Mouse (Mus musculus): ENCODE measurements around the gene Cmss1.
A peak's percentile ranks its signal among the peaks of the same experiment; 100 is the strongest.

The Cmss1 gene

DNA sequence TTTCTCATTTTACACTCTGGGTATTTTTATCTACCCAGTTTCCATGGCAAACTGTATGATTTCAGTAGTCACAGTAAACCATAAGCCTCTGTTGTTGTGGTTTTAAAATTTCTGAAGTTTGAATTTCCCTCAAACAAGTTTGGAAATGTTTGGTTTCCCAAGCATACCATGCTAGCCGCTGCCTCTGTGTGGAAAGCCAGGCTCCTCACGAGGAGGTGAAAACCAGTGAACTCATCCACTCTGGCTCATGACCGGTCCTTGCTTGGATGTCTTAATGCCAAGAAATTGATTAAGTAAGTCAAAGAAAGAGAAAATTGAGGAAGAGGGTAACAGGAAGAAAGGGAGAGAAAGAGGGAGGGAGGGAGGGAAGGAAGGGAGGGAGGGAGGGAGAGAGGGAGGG, 48.4 kb downstream of the Cmss1 start:
- DNase-seq (ENCODE audit: low spot score in 2 of 2), result no peak

DNA sequence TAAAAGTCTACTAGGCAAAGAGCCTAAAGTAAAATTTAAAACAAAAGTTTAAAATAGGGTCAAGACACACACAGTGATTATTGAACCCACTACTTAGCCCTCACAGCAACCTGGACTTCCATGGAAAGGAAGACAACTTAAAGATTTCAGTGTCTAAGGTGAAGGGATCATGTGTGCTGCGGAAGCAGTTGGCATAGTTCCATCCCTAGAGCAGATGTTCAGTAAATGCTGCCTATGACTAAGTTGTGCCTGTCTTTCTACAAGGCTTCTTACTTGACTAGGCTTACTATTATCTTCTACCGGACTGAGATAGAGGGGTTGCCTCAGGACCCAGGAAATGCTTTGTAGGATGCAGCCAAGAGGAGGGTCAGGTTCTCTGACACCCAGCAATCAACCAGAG, 50.4 kb downstream of the Cmss1 start:
- DNase-seq (ENCODE audit: low spot score in 2 of 2), result no peak

DNA sequence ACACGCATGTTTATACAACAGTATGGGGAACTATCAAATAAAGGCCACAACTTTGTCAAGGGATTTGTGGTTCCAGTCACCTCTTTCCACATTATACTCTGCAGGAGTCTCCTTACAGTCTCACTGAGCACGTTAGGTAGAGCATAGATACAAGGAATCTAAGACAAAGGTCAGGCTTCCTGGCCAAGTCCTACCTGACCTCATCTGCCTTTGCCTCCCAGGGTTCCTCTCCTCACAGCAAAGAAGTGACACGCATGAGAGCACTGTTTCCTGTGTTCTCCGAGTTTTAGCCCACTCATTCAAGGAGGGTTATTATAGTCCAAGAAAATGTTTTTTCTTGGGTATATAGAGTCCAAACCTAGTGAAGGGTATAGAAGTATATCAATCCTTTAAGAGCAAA, 51.0 kb downstream of the Cmss1 start:
- no peak for DNase-seq (ENCODE audit: low spot score in 2 of 2)

DNA sequence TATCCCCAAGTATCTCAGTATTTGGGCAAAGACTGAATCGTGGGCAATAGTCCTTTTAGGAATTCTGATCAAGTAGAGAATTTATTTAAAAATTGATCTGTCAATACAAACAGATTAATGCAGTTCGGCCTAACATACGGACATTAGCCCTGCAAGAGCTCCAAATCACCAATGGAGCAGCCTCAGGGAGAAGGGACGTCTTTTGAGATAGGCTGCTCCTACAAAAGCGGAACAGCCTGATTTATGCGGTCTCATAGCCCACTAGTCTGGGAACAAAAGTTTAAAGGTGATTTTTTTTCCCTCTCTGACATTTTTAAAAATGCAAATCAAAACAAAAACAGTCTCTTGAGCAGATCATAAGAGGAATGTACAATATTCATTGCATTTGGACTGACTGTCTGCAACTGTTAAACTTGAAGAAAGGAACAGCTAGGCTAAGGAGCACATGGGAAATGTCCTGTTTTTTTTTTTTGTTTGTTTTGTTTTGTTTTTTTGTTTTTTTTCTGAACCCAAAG, 51.7 kb downstream of the Cmss1 start:
- DNase-seq (ENCODE audit: low spot score in 2 of 2), result no peak

DNA sequence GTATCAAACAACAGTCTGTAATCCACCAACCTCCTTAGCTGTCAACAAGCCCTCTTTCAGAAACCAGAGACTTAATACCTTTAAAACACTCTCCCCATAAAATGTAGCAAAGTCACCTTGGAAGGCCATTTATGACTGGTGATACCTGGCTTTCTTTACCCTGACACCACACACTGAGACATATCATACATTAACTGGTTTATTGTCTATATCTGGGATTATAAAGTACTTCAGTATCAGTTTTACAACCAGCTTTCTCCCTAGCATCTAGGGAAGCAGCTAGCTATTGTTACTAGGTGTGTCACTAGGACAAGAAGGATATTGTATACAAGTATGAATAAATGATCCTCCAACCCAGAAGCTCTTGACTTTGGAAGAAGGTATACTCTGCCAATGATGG, 53.4 kb downstream of the Cmss1 start:
- DNase-seq (ENCODE audit: low spot score in 2 of 2), result no peak

DNA sequence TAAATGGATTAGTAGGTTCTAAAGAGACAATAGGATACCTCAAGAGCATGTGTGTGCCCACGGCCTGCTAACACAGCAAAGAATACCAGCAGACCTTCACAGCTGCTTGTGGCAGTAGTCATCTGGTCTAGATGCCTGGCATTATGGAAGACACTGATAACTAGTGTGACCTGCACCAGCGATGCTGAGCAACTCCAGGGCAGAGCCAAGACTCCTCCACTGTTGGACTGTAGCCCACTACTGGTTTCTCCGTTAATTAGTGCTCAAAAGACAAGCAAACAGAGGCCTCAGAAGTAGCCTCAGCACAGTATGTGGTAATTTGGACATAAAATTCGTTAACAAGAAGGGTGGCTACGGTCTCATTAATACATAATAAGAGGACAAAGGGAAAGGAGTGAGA, 54.0 kb downstream of the Cmss1 start:
- no peak for DNase-seq (ENCODE audit: low spot score in 2 of 2)

DNA sequence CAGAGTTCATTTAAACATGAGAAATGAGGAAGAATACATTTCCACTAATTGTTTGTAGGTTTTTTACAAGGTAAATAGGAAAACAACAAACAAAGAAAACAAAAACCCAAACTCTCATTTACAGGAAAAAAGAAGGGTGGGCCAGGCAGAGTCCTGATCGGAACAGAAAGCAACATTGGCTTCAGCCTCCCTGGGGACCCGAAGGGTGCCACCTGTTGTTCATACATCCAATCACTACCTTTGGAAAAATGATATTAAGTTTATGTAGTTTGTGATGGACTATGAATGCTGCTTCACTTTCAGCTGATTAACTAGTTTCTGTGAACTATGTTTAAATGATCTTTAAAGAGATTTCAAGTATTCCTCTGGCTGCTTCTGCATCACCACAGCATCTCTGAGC, 55.0 kb downstream of the Cmss1 start:
- no peak for DNase-seq (ENCODE audit: low spot score in 2 of 2)

DNA sequence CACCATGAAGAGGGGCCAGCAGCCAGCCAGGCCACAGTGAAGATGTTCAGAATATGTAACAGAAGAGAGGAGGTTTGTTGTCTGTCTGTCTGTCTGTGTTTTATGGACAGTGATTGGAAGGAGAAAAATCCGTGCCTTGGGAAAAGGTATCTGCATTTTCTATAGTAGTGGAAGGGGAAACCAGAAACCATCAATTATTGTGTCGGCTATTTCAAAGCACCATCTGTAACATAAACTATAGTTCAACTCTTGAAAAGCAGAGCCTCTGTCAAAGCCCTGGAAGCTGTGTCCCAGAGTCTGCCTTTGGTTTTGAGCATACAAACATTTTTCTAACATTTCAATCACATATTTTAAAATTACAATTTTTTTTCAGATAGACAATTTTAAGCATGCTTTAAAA, 55.8 kb downstream of the Cmss1 start:
- DNase-seq (ENCODE audit: low spot score in 2 of 2), result no peak

DNA sequence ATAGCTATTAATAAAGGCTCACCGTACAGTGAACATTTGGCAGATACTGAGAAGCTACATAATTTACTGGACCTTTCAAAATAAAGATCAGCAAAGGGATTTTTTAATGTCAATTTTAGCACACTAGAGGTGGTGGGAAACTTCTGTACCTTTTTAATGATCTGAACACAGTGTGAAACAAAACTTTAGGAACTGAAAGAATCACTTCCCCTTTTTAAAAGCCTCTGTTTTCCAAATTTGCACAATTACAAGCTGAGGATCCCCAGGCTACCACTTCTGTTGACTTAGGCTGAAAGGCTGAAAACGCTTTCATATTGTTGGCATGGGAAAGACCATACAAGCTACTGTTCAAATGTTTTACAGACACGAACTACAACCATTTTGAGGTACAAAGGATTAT, 56.6 kb downstream of the Cmss1 start:
- DNase-seq (ENCODE audit: low spot score in 2 of 2), result no peak

DNA sequence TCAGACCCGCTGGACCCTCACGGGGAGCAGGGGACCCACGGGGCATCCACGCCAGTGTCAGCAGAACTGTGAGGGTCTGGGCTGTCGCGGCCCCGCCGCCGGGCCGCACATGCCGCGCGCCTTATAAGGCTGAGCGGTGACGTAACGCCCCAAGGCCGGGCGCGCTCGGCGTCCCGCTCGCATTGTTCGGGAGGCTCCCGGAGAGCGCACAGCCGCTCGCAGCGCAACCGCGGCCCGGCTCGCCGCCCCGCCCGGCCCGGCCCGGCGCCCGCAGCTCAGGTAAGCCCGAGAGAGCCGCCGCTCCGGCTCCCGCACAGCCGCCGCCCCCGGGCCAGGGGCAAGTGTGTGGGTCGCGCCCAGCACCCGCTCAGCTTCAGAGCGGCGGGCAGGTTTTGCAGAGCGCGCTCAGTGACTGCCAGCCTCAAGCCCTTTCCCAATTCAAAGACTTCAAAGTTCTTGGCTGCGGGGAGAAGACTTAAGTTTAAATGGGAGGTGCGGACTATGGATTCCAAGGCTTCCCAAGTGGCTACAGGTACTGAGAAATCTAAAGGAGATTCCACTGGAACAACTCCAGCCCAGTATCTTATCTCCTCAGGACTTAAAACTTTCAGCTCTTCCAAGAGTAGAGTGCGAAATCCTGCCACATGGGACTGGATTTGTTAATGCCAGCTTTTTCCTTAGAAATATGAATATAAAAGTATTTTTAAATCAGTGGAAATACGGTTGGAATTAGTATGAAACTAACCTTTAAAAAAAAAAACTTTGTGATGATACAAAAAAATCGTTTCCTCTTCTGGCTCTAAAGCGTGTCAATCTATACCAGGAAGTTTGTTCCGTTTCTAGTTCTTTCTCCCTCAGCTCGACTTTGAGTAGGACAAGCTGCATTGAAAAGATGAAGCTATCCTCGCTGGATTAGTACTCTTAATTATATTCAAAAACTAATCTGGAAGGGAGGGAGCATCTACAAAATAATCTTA, 57.3 kb downstream of the Cmss1 start:
- DNase-seq (ENCODE audit: low spot score in 2 of 2), result peak; percentile 37 to 40

DNA sequence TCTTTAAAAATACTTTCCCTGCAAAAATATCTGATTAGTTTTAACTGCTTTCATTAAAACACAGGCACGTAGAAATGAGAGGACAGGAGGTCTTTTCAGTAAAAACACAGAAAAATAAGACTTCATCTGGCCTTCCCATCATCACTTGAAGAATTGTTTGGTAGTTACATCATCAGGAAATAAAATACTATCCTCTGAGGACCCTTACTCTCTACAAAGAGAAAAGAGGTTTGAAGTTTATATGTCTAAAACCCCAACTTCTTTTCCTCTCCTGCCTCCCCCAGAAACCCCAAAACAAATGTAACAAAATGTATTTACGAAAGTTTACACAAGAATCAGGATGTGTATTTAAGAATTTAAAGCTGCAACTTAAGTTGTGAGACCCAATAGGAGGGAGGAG, 58.1 kb downstream of the Cmss1 start:
- DNase-seq (ENCODE audit: low spot score in 2 of 2), result no peak

DNA sequence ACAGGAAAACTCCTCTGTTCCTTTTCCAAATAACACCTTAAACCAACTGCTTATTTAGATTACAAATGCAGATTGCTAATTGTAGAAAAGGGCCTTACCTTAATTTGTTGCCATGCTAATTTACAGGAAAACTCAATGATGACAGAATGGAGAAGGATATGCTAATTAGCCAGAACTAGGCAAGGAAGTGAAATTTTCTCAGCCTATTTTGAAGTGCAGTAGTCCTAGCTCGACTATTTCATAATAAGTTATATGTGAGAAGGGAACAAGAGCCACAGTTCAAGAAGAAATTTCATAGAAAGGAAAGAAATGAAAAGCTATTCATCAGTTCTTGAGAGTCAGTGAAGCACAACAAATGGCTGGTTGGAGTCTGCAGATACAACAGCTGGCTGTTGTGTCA, 60.3 kb downstream of the Cmss1 start:
- no peak for DNase-seq (ENCODE audit: low spot score in 2 of 2)

DNA sequence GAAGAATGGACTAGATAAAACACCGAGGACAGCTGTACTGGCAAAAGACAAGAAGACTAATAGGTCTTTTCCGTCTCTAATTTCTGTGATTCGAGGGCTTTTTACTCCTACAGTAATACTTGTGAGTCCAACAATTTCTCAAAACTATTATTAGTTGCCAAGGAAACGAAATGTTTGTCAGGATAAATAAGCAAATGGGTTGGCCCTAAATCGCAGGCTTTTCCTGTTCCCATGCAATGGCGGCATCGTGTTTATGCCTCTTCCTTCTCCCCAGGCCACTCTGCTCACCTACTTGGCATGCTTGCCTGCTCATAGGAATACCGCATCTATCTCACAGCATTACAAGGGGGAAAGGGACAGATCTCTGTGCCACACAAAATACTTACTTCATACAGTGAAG, 62.2 kb downstream of the Cmss1 start:
- no peak for DNase-seq (ENCODE audit: low spot score in 2 of 2)

DNA sequence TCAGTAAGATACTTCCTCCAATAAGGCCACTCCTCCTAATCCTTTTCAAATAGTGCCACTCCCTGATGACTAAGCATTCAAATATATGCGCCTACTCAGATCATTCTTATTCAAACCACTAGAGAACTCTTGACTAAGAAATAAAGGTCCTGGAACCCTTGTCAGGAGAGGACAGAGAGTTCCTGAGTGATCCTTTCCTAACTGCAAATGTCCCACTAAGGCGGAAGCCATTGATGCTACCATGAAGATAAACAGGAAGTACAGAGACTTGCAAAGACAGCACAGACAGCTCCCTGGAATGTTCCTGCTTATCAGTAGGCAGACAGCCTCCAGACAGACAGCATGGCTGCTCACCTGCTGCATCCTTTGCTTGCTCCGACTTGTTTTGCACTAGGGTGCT, 63.4 kb downstream of the Cmss1 start:
- no peak for DNase-seq (ENCODE audit: low spot score in 2 of 2)

DNA sequence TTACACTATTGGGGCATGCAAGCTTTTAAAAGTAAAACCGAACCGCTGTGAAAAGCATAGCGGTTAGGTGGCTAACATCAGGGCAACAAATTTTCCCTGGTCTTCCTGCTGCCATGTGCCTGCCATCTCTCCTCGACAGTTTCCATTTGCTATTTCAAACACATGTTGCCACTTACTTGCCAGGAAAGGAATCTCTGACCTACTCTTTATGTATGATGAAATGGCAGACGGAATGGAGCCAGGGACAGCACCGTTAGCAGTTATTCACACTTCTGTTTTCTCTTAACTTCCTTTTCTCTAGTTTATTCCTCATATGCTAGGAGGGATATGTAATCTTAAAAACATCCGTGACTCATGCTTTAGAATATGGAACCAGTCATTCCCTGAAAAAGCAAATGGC, 70.2 kb downstream of the Cmss1 start:
- DNase-seq (ENCODE audit: low spot score in 2 of 2), result no peak

DNA sequence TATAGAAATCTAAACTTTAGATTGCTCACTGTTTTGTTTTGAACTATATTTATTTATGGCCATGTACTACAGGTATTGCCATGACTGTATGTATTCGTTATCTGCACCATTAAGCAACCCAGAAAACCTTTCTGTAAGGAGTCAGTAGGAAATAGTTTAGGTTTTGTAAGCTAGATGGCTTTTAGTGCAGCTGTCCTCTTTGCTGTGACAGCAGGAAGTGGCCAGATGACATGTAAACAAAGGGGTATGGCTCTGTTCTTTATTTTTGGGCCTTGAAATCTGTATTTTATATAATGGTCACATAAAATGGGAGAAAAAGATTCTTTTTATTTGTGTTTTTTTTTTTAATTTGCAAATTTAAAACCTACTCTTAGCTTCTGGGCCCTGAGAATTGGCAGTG, 71.9 kb downstream of the Cmss1 start:
- no peak for DNase-seq (ENCODE audit: low spot score in 2 of 2)

DNA sequence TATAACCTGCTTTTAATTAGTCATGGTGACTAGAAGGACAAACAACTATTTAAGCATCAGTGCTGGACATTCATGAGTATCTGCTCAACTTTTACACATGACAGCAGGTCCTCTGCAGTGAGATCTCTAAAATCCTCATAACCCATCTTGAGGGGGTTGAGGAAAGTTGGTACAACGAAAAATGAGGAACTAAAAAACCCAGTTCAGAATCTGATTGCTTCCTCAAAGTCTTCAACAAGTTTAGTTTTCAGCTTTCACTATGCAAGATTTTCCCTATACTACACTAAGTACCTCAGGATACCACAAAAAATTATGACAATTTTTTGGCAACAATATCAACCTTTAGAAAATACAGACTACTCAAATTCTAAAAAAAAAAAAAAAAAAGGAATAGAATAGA, 72.3 kb downstream of the Cmss1 start:
- DNase-seq (ENCODE audit: low spot score in 2 of 2), result no peak

DNA sequence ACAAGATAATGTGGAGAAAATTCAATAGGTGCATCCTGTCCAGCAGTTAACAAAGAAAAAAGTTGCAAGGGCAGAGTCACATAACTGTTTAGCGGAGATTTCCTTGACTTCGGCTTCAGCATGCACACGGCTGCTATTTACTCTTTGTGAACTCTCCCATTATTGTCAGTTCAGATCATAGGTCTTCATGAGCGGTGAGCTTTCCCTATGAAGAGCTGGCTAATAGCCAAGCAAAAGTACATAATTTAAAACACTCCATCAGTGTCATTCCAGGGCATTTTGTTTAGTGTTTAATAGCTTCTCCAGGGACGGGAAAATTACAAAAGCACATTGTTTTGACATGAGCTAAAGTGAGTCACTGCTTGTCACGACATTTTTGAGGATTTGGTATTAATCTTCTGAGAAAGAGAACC, 74.6 kb downstream of the Cmss1 start:
- no peak for DNase-seq (ENCODE audit: low spot score in 2 of 2)

DNA sequence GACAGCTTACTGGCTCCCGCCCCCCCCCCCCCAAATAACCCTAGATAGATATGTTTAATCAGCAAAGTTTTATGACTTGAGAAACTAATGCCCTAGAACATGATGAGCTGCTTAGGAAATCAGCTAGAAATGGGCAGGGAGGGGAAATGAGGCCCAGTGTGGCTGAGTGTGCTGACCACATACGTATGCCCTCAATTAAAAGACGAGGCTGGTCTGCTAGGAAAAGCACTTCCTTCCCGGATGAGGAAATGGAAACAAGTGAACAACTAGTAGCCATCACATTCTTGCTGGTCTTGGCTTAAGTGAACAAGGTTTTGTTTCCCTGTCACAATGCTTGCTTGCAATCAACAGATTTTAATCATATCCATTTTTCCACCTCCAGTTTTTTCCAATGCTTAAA, 76.1 kb downstream of the Cmss1 start:
- no peak for DNase-seq (ENCODE audit: low spot score in 2 of 2)

DNA sequence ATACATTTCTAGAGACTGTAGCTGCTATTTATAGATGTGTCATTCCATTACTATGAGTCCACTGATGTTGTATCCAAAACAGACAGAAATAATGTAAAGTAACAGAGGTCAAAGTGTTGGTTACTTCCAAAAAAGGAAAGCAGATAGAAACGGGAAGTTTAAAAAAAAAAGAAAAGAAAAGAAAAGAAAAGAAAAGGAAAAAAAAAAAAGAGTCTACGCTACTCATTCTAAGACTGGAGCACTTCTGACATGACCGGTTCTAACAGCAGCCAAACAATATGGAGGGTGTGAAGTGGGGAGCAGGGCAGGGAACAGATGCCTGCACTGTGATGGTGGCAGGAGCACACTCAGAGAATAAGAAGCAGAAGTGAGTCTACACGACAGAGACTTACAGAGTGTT, 78.2 kb downstream of the Cmss1 start:
- DNase-seq (ENCODE audit: low spot score in 2 of 2), result no peak

DNA sequence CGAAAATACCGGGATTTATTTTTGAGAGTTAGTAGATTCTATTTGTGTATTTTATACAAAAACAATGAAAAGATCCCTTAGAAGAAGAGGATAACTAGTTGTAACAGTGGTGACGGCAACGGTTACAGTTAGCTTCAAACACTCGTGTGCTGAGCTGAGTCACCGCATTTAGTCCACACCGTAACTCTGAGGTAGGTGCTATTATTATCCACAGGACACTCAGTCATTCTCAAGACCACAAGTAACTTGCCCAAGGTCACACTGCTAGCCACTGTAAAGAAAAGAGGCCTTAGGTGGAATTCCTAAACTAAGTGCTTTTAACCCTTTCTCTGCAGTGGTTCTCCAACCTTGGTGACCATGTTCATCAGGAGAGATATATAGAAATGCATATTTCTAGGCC, 79.8 kb downstream of the Cmss1 start:
- no peak for DNase-seq (ENCODE audit: low spot score in 2 of 2)

DNA sequence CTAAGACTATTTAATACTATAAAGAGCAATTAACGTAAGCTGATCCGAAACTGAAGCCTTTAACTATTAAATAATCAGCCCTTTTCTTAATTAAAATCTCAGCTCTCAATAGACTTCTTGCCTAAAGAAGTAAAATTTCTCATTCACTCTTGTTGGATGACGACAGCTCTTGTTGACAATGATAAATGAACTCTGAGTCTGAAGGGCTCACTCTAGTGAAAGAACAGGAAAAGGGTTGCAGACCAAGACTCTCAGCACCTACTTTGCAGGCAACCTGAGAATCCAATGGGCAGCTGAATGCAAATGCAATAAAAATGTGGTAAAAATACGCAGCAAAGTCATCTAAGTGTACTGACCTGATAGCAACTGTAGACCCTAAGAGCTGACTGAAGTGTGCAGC, 81.2 kb downstream of the Cmss1 start:
- no peak for DNase-seq (ENCODE audit: low spot score in 2 of 2)

DNA sequence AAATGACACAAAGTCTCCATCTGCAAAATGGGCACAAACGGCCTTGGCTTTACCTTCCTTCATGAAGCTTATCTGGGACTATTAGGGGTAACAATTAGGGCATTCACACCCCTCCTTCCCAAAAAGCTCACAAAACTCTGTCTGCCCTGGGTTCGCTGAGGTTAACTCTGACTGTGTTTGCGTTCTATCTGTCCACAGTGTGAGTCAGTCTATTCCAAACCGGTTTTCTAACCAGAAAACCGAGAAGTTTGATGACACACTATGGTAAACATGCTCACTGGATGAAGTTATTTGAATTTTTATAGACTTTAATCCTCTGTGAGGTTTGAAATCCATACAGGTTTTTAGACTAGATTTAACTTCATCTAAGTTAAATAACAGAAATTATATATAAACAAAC, 81.6 kb downstream of the Cmss1 start:
- DNase-seq (ENCODE audit: low spot score in 2 of 2), result no peak

DNA sequence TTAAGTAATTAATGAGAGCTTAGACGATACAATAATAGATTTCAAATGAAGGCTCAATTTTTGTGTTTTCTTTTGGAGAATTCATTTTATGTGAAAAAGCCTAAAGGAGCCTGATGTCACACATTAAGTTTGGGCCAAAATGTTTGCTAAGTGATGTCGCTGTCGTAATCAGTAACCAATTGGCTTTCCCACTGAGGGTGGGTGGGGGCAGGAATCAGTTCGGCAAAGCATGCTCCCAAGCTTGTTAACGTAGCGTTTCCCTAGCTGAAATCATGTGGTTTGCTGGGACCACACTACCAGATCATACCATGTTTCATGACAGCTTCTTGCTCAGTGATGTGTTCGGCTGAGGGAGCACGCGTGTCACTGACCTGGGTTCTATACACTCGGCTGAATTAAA, 91.0 kb downstream of the Cmss1 start:
- DNase-seq (ENCODE audit: low spot score in 2 of 2), result no peak

All from frontal cortex, postnatal 36 days (tissue).